Mouse (Mus musculus) heart, embryonic 11.5 days (tissue): ENCODE measurements at regions not wholly inside any gene's neighbourhood (a gene's known extent, or its start where the extent isn't known, plus 50 kb on each side); places are given as distances from the start of the nearest gene placed in this dataset.

Experiments
- ATAC-seq: fragments of 200-750 bp; cut with Nextera tagmentation; replicated peaks from 2 replicates; pipeline ENCODE4 v1.8.0; 2017; ENCODE audit warnings: moderate library complexity; ENCODE audit not compliant: insufficient number of reproducible peaks, low FRiP score, low TSS enrichment
- H3K27ac ChIP-seq: fragments of 300-500 bp; sonication (generic); 2 replicates; pipeline ENCODE4 v1.5.1; 2014; ENCODE audit warnings: mild to moderate bottlenecking, low read depth, low read length
- H3K27me3 ChIP-seq: fragments of 300-500 bp; sonication (generic); 2 replicates; pipeline ENCODE4 v1.6.1; 2014; ENCODE audit warnings: mild to moderate bottlenecking, low read length, mixed read lengths; ENCODE audit not compliant: control insufficient read depth, insufficient read depth
- H3K36me3 ChIP-seq: fragments of 300-500 bp; sonication (generic); 2 replicates; pipeline ENCODE4 v1.6.1; 2014; ENCODE audit warnings: mild to moderate bottlenecking, low read length, moderate library complexity, mixed read lengths; ENCODE audit not compliant: control insufficient read depth, insufficient read depth
- H3K4me1 ChIP-seq: fragments of 300-500 bp; sonication (generic); 2 replicates; pipeline ENCODE4 v1.6.1; 2014; ENCODE audit warnings: low read length; ENCODE audit not compliant: control insufficient read depth, insufficient read depth
- H3K4me2 ChIP-seq: fragments of 300-500 bp; sonication (generic); 2 replicates; pipeline ENCODE4 v1.6.1; 2014; ENCODE audit warnings: mild to moderate bottlenecking, moderate library complexity
- H3K4me3 ChIP-seq: fragments of 300-500 bp; sonication (generic); 2 replicates; pipeline ENCODE4 v1.5.1; 2014; ENCODE audit warnings: low read depth, low read length
- H3K9ac ChIP-seq: fragments of 300-500 bp; sonication (generic); 2 replicates; pipeline ENCODE4 v1.6.1; 2014; ENCODE audit warnings: mild to moderate bottlenecking, low read depth, low read length, moderate library complexity
- H3K9me3 ChIP-seq: fragments of 300-500 bp; sonication (generic); replicated peaks from 2 replicates; pipeline ENCODE4 v1.6.1; 2016; ENCODE audit warnings: low read length; ENCODE audit not compliant: control insufficient read depth
- WGBS: fragments of 180-500 bp; shearing (Covaris S2); extraction: QIAGEN DNeasy Blood & Tissue Kit; methylation state at CpG from one replicate; pipeline ENCODE4 v1.1.7; 2014; ENCODE audit not compliant: insufficient replicate concordance; 5-methylcytosine and 5-hydroxymethylcytosine counted together

DNA sequence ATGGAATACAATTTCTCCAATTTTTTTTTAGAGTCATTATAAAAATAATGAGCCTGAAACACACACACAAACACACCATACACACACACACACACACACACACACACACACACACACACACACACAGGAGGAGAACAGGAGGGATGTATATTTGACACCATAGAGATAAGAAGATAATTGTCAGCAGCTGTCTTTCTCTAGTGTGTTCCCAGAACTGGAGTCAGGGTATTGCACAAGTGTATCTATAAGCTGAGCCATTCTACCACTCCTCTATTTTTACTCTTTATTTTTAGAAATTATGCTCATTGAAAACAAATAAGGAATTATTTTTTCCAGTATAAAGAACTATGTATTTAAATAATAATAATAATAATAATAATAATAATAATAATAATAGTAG, 407.6 kb upstream of the Zic4 start:
- no peaks in the 10 kb centered on the region for H3K9me3 ChIP-seq
- ATAC-seq: no peak

GRCm38 (mm10) chr9:90961436-90961835, 400.8 kb upstream of the Zic4 start:
- H3K27ac ChIP-seq: no peak overlapping the region
- ATAC-seq: no peak
- H3K4me3 ChIP-seq: no peak overlapping the region
- 75% methylated on average over 4 of the region's 4 CpGs for WGBS
- no peaks in the 10 kb centered on the region for H3K4me1 ChIP-seq
- H3K9me3 ChIP-seq: no peaks in the 10 kb centered on the region
- no peak overlapping the region for H3K4me2 ChIP-seq
- H3K27me3 ChIP-seq: no peaks in the 10 kb centered on the region
- no peak overlapping the region for H3K9ac ChIP-seq
- no peaks in the 10 kb centered on the region for H3K36me3 ChIP-seq

More for the DNA sequence above, 407.6 kb upstream of the Zic4 start:
- Histone ChIP-seq H3K4me3 (no peak overlapping the region), H3K4me2 (no peak overlapping the region), H3K9ac (no peak overlapping the region), H3K4me1 (no peaks in the 10 kb centered on the region), H3K36me3 (no peaks in the 10 kb centered on the region), H3K27ac (no peak overlapping the region), H3K27me3 (no peaks in the 10 kb centered on the region)

GRCm38 (mm10) chr9:90964043-90964442, 398.2 kb upstream of the Zic4 start:
- H3K4me1 ChIP-seq: no peaks in the 10 kb centered on the region
- no peak for ATAC-seq
- no peak overlapping the region for H3K9ac ChIP-seq
- 78% methylated on average over 3 of the region's 3 CpGs for WGBS
- no peaks in the 10 kb centered on the region for H3K27me3 ChIP-seq
- no peak overlapping the region for H3K27ac ChIP-seq
- no peaks in the 10 kb centered on the region for H3K9me3 ChIP-seq
- H3K4me3 ChIP-seq: no peak overlapping the region
- no peaks in the 10 kb centered on the region for H3K36me3 ChIP-seq
- no peak overlapping the region for H3K4me2 ChIP-seq

GRCm38 (mm10) chr9:90978730-90979129, 383.5 kb upstream of the Zic4 start:
- H3K9ac ChIP-seq: no peak overlapping the region
- 74% methylated on average over 4 of the region's 4 CpGs for WGBS
- no peak overlapping the region for H3K4me3 ChIP-seq
- no peaks in the 10 kb centered on the region for H3K4me1 ChIP-seq
- H3K27ac ChIP-seq: no peak overlapping the region
- no peak for ATAC-seq
- H3K36me3 ChIP-seq: no peaks in the 10 kb centered on the region
- no peaks in the 10 kb centered on the region for H3K27me3 ChIP-seq
- H3K4me2 ChIP-seq: no peak overlapping the region
- no peaks in the 10 kb centered on the region for H3K9me3 ChIP-seq

DNA sequence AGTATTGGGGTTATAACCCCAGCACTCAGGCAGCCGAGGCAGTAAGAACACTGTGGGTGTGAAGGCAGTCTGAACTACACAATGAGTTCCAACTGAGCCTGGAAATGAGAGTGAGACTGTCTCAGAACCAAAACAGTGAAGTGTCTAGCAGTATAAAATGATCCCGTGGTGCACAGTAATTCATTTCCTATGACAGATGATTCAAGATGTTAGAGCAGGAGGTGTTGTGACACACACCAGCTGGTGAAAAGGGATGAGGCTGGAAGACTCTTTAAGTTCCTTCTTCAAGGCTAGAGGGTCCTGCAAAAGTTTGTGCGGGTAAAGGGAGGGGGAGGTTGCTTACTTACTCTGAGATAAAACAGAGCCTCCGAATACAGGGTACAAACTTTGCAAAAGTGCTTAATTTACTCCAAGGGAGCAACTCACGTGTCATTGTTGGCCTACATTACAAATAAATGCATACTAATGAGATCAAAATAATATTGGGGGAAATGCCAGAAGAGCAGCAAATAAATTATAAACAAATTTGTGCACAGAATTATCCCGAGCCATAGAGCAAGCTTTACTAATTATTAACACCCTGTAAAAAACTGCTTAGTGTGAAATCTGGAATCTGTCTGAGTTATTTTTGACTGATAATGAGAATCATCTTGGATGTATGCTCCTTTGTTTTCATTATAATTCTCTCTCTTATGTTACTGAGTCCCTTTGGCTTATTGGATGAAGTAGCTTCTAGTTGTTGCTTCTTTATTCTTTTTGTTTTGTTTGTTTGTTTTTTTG, 382.0 kb upstream of the Zic4 start:
- Histone ChIP-seq H3K4me3 (no peak overlapping the region), H3K9ac (no peak overlapping the region), H3K36me3 (no peaks in the 10 kb centered on the region), H3K27me3 (no peaks in the 10 kb centered on the region), H3K9me3 (no peaks in the 10 kb centered on the region), H3K4me1 (no peaks in the 10 kb centered on the region), H3K27ac (no peak overlapping the region), H3K4me2 (no peak overlapping the region)
- ATAC-seq: no peak
- WGBS: 59% methylated on average over 6 of the region's 6 CpGs

DNA sequence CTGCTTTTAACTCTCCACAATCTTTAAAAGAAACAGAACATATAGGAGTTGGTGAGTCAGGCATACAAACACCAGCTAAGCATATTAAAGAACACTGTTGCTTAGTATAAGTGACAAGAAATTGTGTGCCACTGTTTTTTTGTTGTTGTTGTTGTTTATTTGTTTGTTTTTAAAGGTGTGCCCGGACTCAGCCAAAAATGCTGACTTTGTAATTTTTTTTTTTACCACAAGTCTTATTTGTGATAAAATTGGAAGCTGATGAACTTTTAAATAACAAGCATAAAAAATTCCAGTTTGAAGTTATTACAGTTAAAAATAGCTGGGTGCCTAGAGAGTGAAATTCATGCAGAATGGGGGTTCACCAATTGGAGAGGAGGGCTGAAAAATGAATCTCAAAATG, 363.0 kb upstream of the Zic4 start:
- Histone ChIP-seq H3K4me2 (no peak overlapping the region), H3K27ac (no peak overlapping the region), H3K9me3 (no peaks in the 10 kb centered on the region), H3K27me3 (no peaks in the 10 kb centered on the region), H3K4me3 (no peak overlapping the region), H3K9ac (no peak overlapping the region), H3K4me1 (no peaks in the 10 kb centered on the region), H3K36me3 (no peaks in the 10 kb centered on the region)
- no peak for ATAC-seq
- WGBS: 80% methylated on average over 1 of the region's 1 CpGs

DNA sequence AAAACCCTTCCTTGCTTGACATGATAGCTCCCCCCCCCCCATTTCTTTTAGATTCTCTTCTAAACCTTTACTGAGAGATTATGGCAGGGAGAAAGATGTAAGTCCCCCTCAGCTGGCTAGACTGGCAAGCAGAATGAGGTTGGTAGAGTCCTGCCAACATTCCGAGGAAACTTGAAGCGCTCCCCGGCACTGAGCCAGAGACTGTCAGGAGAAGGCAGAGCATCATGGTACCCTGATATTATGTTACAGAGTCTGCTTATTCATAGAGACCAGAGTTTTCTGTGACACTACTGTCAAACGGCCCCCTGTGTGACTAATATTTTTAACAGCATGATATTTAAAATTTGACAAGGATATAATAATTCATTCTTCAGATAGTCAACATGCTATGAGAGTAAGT, 358.0 kb upstream of the Zic4 start:
- no peak for ATAC-seq
- Histone ChIP-seq H3K9ac (no peak overlapping the region), H3K4me2 (no peak overlapping the region), H3K36me3 (no peaks in the 10 kb centered on the region), H3K9me3 (no peaks in the 10 kb centered on the region), H3K4me1 (no peaks in the 10 kb centered on the region), H3K4me3 (no peak overlapping the region), H3K27ac (no peak overlapping the region), H3K27me3 (no peaks in the 10 kb centered on the region)
- 78% methylated on average over 4 of the region's 4 CpGs for WGBS

- ATAC-seq: no peak
- no peak overlapping the region for H3K9ac ChIP-seq
- no peak overlapping the region for H3K4me2 ChIP-seq
- H3K27ac ChIP-seq: no peak overlapping the region
- no peaks in the 10 kb centered on the region for H3K9me3 ChIP-seq
- no peaks in the 10 kb centered on the region for H3K4me1 ChIP-seq
- no peaks in the 10 kb centered on the region for H3K27me3 ChIP-seq
- WGBS: 48% methylated on average over 2 of the region's 2 CpGs
- H3K4me3 ChIP-seq: no peak overlapping the region
- no peaks in the 10 kb centered on the region for H3K36me3 ChIP-seq
Measured at GRCm38 (mm10) chr9:91040546-91040945, 321.7 kb upstream of the Zic4 start.

DNA sequence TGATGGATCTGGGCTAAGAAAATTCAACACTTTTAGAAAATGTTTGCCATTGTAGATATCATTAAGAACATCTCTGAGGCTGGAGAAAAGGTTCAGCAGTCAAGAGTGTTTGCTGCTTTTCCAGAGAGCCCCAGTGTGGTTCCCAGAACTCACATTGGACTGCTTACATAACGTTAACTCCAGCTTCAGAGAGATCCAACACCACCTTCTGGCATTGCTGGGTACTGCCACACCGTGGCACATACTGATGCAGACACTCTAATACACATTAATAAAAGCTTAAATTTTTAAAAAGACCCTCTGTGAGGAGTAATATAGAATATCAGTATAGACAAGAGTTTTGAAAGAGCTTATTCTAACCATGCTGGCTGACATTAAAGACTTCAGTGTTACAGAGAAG, 313.6 kb upstream of the Zic4 start:
- Histone ChIP-seq H3K4me1 (no peaks in the 10 kb centered on the region), H3K4me3 (no peak overlapping the region), H3K36me3 (no peaks in the 10 kb centered on the region), H3K27me3 (no peaks in the 10 kb centered on the region), H3K4me2 (no peak overlapping the region), H3K9me3 (no peaks in the 10 kb centered on the region), H3K9ac (no peak overlapping the region), H3K27ac (no peak overlapping the region)
- no peak for ATAC-seq
- WGBS: 25% methylated on average over 2 of the region's 2 CpGs
